Comparison of ENCODE assay signal across 7 mouse cellular contexts in genomic region chr14:74990504-74990903, GRCm38 (mm10). TPM values are rescaled to one million over a fixed set of nuclear protein-coding genes. Genes with fewer than 3 reads are reported as not detected.
A peak's percentile ranks its signal among the peaks of the same experiment; 100 is the strongest.
DNase-seq lines count a peak whose midpoint lies in the region; ATAC-seq and TF ChIP-seq lines count a peak whose summit lies in the region.

No protein-coding gene starts in this region.

- H3K4me3 ChIP-seq in ES-E14 (ENCODE audit: insufficient read depth in 1 of 2, low read depth in 1 of 2, low read length in 2 of 2, poor library complexity in 1 of 2, severe bottlenecking in 1 of 2), result no peak overlapping the region

- intact Hi-C loops in left cerebral cortex, postnatal 14 days (cut with DNase I), result loop anchor here (2.0 kb wide), 1 partner anchor 226 kb away; no protein-coding TSS in a partner anchor

- H3K36me3 ChIP-seq in ES-E14 (ENCODE audit: control insufficient read depth, insufficient read depth, low read length, poor library complexity, severe bottlenecking), result no peaks in the 10 kb centered on the region

- no peak overlapping the region for H3K9ac ChIP-seq in ES-E14 (ENCODE audit: insufficient read depth, low read depth, low read length, poor library complexity, severe bottlenecking)

- ATAC-seq in megakaryocyte progenitor cell, adult 5-6 weeks (replicated peaks; ENCODE audit: poor library complexity), result peak; percentile 93

- peak; percentile 36 to 60 for DNase-seq in left cerebral cortex, postnatal 14 days (ENCODE audit: low spot score in 2 of 2)
- no peak for DNase-seq in left cerebral cortex, adult 8-10 months (ENCODE audit: low spot score in 2 of 2)
- DNase-seq in ES-E14 (ENCODE audit: low read depth, low spot score), result peak; percentile 44
- peak; percentile 26 for DNase-seq in brain, embryonic 18.5 days (ENCODE audit: low read depth, low spot score)
- peak; percentile 82 for DNase-seq in forelimb bud, embryonic 11.5 days (ENCODE audit: low read depth, low spot score)
- no peak for DNase-seq in gastrocnemius, adult 8-10 months (ENCODE audit: low spot score in 2 of 2)

- in situ Hi-C loops in ES-E14 (cut with MboI; ENCODE audit: low sequenced_read_pairs in 2 of 2, unreplicated experiment in 2 of 2), result loop anchor here (25.0 kb wide), 1 partner anchor 228 kb away; no protein-coding TSS in a partner anchor

- no peak overlapping the region for H3K27ac ChIP-seq in ES-E14 (ENCODE audit: insufficient read depth, low read depth, low read length, poor library complexity, severe bottlenecking)

- no peaks in the 10 kb centered on the region for H3K9me3 ChIP-seq in ES-E14 (ENCODE audit: control insufficient read depth, insufficient read depth, low read depth, low read length)

- no peaks in the 10 kb centered on the region for H3K4me1 ChIP-seq in ES-E14 (ENCODE audit: control insufficient read depth in 2 of 2, insufficient read depth in 2 of 2, low read length in 2 of 2, poor library complexity in 1 of 2)

TF ChIP-seq in ES-E14, 5 proteins besides CTCF, POLR2A, EP300 and RAD21:
- no peak for TF ChIP-seq CHD2 (IDR thresholded peaks at IDR 0.05; ENCODE audit: low read depth, low read length)
- peak; percentile 79 for TF ChIP-seq ZC3H11A (IDR thresholded peaks at IDR 0.05; ENCODE audit: borderline replicate concordance, low read depth, low read length)
- no peak for TF ChIP-seq ZNF384 (IDR thresholded peaks at IDR 0.05; ENCODE audit: low read depth, low read length)

RNA-seq across cellular contexts. Expression of gene Rubcnl, which starts 25.3 kb away (rescaled TPM):
- total RNA-seq in left cerebral cortex, postnatal 14 days (2021), result 1 to 10 TPM; 1.3 to 1.5 TPM
- 1 to 10 TPM; 1.2 to 3.1 (median 2.0) TPM for total RNA-seq in left cerebral cortex, adult 8-10 months (2022)
- 0.09 TPM in 1 of 2 replicates, not detected in the other for total RNA-seq in ES-E14 (2012; rRNA removed)
- 2.2 and 2.4 TPM in 2 replicates for total RNA-seq in megakaryocyte progenitor cell, adult 5-6 weeks (2015)
- total RNA-seq in megakaryocyte progenitor cell, adult 5-6 weeks (2017), result 1.4 and 2.3 TPM in 2 replicates
- total RNA-seq in gastrocnemius, adult 8-10 months (2022), result under 1 TPM in 2 of 4 experiments, not detected in 2; 0.11 to 0.13 TPM

RNA-seq across cellular contexts. Expression of gene Lrch1, which starts 42.8 kb away (rescaled TPM):
- total RNA-seq in left cerebral cortex, postnatal 14 days (2021), result 10 to 100 TPM; 20.7 to 25.4 TPM
- total RNA-seq in left cerebral cortex, adult 8-10 months (2022), result 10 to 100 TPM; 13.6 to 26.9 (median 19.1) TPM
- total RNA-seq in ES-E14 (2012; rRNA removed), result 3.3 and 7.9 TPM in 2 replicates
- 12.1 and 14.3 TPM in 2 replicates for total RNA-seq in megakaryocyte progenitor cell, adult 5-6 weeks (2015)
- total RNA-seq in megakaryocyte progenitor cell, adult 5-6 weeks (2017), result 9.3 and 11.3 TPM in 2 replicates
- total RNA-seq in gastrocnemius, adult 8-10 months (2022), result 1 to 10 TPM; 1.8 to 3.1 (median 2.5) TPM

Comparison
In these comparisons a context has a peak if more than half of its experiments do, and no peak if none do; other contexts are left out.
1. DNase-seq: peak in left cerebral cortex, postnatal 14 days (2 of 2), ES-E14 (single experiment), brain, embryonic 18.5 days (single experiment) and forelimb bud, embryonic 11.5 days (single experiment); none in left cerebral cortex, adult 8-10 months (0 of 2) and gastrocnemius, adult 8-10 months (0 of 2).